Mouse (Mus musculus) heart, postnatal 0 days (tissue): ENCODE measurements around the gene Cars2.

ENCODE experiments used
- CTCF ChIP-seq: IDR thresholded peaks from 2 replicates; pipeline ENCODE4 v1.5.1; 2016; ENCODE audit warnings: antibody characterized with exemption, control low read depth, low read depth
- EP300 ChIP-seq: IDR thresholded peaks from 2 replicates; pipeline ENCODE4 v1.6.1; 2016; ENCODE audit warnings: antibody characterized with exemption, low read depth

GRCm38 (mm10) chr8:11498281-11498680 is 52.3 kb downstream of the Cars2 start:
- no peak for TF ChIP-seq CTCF
- TF ChIP-seq EP300 = no peak
